Comparison of ENCODE assay signal across 8 mouse cellular contexts in the genomic region with DNA sequence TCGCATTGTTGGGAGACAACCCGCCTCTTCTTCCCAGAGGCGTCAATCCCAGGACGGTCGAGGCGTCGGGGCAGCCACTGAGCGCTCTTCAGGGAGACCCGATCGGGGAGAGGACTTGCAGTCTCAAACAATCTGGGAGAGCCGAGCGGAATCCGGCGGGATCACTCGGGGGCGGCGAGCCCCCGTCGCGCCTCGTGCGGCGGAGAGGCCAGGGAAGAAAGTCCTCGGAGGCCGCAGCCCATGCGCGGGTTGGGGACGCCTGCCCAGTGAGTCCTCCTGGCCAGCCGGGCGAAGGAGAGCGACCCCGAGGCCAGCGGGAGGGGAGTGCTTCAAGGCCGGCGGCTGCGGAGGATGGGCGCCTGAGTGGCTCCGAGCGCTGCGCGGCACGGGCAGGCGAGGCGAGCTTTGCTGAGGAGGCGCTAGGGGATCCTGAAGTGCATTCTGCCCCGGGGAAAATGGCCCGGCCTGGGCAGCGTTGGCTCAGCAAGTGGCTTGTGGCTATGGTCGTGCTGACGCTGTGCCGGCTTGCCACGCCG. TPM values are rescaled to one million over a fixed set of nuclear protein-coding genes. Genes with fewer than 3 reads are reported as not detected.
DNase-seq lines count a peak whose midpoint lies in the region; ATAC-seq lines count a peak whose summit lies in the region.

No protein-coding gene starts in this region.

- peaks cover 25% of the 10 kb centered on the region for H3K4me1 ChIP-seq in kidney, embryonic 15.5 days

- peak overlapping the region; percentile 86 for H3K9ac ChIP-seq in kidney, embryonic 15.5 days

- H3K27ac ChIP-seq in kidney, embryonic 15.5 days, result peak overlapping the region; percentile 88
- H3K27ac ChIP-seq in macrophage, result no peak overlapping the region

- H3K9me3 ChIP-seq in kidney, embryonic 15.5 days (replicated peaks), result no peaks in the 10 kb centered on the region

- H3K4me2 ChIP-seq in kidney, embryonic 15.5 days, result peak overlapping the region; percentile 64

- ATAC-seq in kidney, embryonic 15.5 days (replicated peaks; ENCODE audit: low FRiP score), result peak; percentile 9; the same call in 1 of the 2 replicates

- peaks cover 38% of the 10 kb centered on the region for H3K27me3 ChIP-seq in kidney, embryonic 15.5 days

- DNase-seq in adrenal gland, adult (ENCODE audit: inconsistent age in 2 of 2, low spot score in 1 of 2), result peak; percentile 65 to 85
- no peak for DNase-seq in adrenal gland, adult 8-10 months
- peak; percentile 45 for DNase-seq in A20 (ENCODE audit: low read depth, low spot score)
- DNase-seq in cerebellum, adult 8-10 months, result peak; percentile 27
- DNase-seq in gastrocnemius, postnatal 25 days, result peak; percentile 15
- DNase-seq in thymus, postnatal 25 days, result peak; percentile 10

- H3K4me3 ChIP-seq in kidney, embryonic 15.5 days (replicated peaks), result peak overlapping the region; percentile 72
- H3K4me3 ChIP-seq in macrophage (ENCODE audit: inconsistent target), result peak overlapping the region; percentile 27

- H3K79me2 ChIP-seq in macrophage (ENCODE audit: inconsistent target), result no peaks in the 10 kb centered on the region

- no peaks in the 10 kb centered on the region for H3K36me3 ChIP-seq in kidney, embryonic 15.5 days
- no peaks in the 10 kb centered on the region for H3K36me3 ChIP-seq in macrophage (ENCODE audit: inconsistent target)

- WGBS in kidney, embryonic 15.5 days, result 14% methylated on average over 51 of the region's 53 CpGs
- WGBS in macrophage (ENCODE audit: missing documents), result 15% methylated on average over 19 of the region's 53 CpGs

RNA-seq across cellular contexts. Expression of gene Efnb1, which starts 0.6 kb away (rescaled TPM):
- 10 to 100 TPM; 58.4 to 80.1 (median 64.8) TPM for total RNA-seq in adrenal gland, adult 8-10 months (2022)
- total RNA-seq in gastrocnemius, postnatal 25 days (2021), result 1 to 10 TPM; 4.4 to 6.8 TPM
- 62.1 and 69.5 TPM in 2 replicates for polyA plus RNA-seq in kidney, embryonic 15.5 days (2015; fragmentation: Nextera tagmentation; extraction: Ambion mirVana)
- 1 to 10 TPM in 3 of 26 experiments, under 1 TPM in 16, not detected in 7; 0.22 to 3.3 (median 0.40) TPM for total RNA-seq in macrophage (2018; cell fraction: chromatin; rRNA removed)
- 1 to 10 TPM in 18 of 26 experiments, under 1 TPM in 8; 0.58 to 2.6 (median 1.2) TPM for total RNA-seq in macrophage (2018; cell fraction: cytosol; rRNA removed)
- total RNA-seq in macrophage (2018; cell fraction: nucleus; rRNA removed), result 1 to 10 TPM in 22 of 26 experiments, under 1 TPM in 4; 0.71 to 2.7 (median 1.5) TPM
- 1.2 to 2.0 TPM (median 1.2 TPM) in 3 replicates for polyA plus RNA-seq in macrophage (2018)

Comparison
In these comparisons a context has a peak if more than half of its experiments do, and no peak if none do; other contexts are left out.
1. RNA of gene Efnb1, which starts 0.6 kb away (total RNA-seq): 58.4 to 80.1 TPM in adrenal gland, adult 8-10 months; 4.4 to 6.8 TPM in gastrocnemius, postnatal 25 days; every median in the first group is over 4 times any median in the second.